Mouse (Mus musculus) testis, adult 2 months (tissue): ENCODE results near the gene Znrd1as.

Experiments used
- CTCF ChIP-seq: fragments of 200-500 bp; IDR thresholded peaks from 2 replicates; pipeline ENCODE4 v1.5.1; 2012; ENCODE audit warnings: low read depth, mild to moderate bottlenecking, inconsistent platforms, low read length, moderate library complexity; ENCODE audit not compliant: control insufficient read depth, insufficient read depth, insufficient replicate concordance
- POLR2A ChIP-seq: fragments of 200-500 bp; IDR thresholded peaks from 2 replicates; pipeline ENCODE4 v1.6.1; 2012; ENCODE audit warnings: low read depth, mild to moderate bottlenecking, inconsistent platforms, low read length, moderate library complexity; ENCODE audit not compliant: control insufficient read depth

DNA sequence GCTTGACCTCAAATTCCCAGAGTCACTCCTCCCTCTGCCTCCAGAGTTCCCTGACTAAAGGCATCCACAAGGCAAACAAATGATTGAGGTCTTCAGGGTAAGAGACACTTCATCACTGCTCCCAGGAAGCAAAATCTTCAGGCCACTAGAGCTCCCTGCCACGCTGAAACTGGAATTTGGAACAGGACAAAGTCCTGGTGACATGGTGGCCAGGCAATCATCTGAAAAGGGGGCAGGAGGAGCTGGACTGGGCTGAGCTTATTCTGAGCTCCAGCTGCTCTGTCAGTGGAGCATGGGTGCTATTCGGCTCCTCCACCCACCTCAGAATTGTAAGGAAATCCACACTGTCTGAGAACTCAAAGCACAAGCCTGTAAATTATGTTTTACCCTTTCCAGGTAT lies 46.4 kb upstream of the Znrd1as start:
- TF ChIP-seq POLR2A (no peak), CTCF (no peak)
